Mouse (Mus musculus) bone marrow macrophage, adult 2 months (primary cell): ENCODE measurements around the gene Ckap2. TPM values are rescaled to one million over a fixed set of nuclear protein-coding genes. Genes with fewer than 3 reads are reported as not detected.
A peak's percentile ranks its signal among the peaks of the same experiment; 100 is the strongest.

Experiments used
- H3K27ac ChIP-seq: 2 replicates; pipeline ENCODE4 v1.5.1; 2012; ENCODE audit warnings: low read depth, low read length; ENCODE audit not compliant: insufficient read depth
- H3K4me1 ChIP-seq: 2 replicates; pipeline ENCODE4 v1.6.1; 2012; ENCODE audit warnings: low read length; ENCODE audit not compliant: control insufficient read depth, insufficient read depth
- H3K4me3 ChIP-seq: 2 replicates; pipeline ENCODE4 v1.5.1; 2012; ENCODE audit warnings: mild to moderate bottlenecking, low read length, moderate library complexity; ENCODE audit not compliant: insufficient read depth
- CTCF ChIP-seq: IDR thresholded peaks from 2 replicates; pipeline ENCODE4 v1.5.1; 2012; ENCODE audit warnings: low read depth, mild to moderate bottlenecking, low read length, moderate library complexity
- POLR2A ChIP-seq: IDR thresholded peaks from 2 replicates; pipeline ENCODE4 v1.6.1; 2012; ENCODE audit warnings: mild to moderate bottlenecking, low read depth, low read length, borderline replicate concordance
- polyA plus RNA-seq: library from polyadenylated mRNA; stranded (reverse); fragments of >200 nt; gene quantifications from 2 replicates; pipeline ENCODE4 v1.2.4, GENCODE M21; 2012; ENCODE audit not compliant: missing spikeins, insufficient read depth, insufficient read length

Gene Ckap2
- polyA plus RNA-seq = 22.0 and 30.3 TPM in 2 replicates

- Histone ChIP-seq H3K4me1 (0 out of 2 replicates have a peak, but pooled peaks cover 4% of the 10 kb centered on the region), H3K27ac (peak within 1 kb of the TSS; percentile 66), H3K4me3 (peak within 1 kb of the TSS; percentile 99)
- no peak for TF ChIP-seq POLR2A
- no peak for TF ChIP-seq CTCF
These were observed at the start of gene Ckap2 for GRCm38 (mm10) chr8:22185431-22186397. TSS of gene Ckap2 (minus strand) at chr8:22185819.

GRCm38 (mm10) chr8:22228621-22229020, 43.0 kb upstream of the Ckap2 start:
- H3K4me1 ChIP-seq = peaks cover 11% of the 10 kb centered on the region
- H3K4me3 ChIP-seq = peak overlapping the region; percentile 9; the same call in 1 of the 2 replicates
- H3K27ac ChIP-seq = peak overlapping the region; percentile 48; the same call in 1 of the 2 replicates
- TF ChIP-seq CTCF = no peak
- TF ChIP-seq POLR2A = no peak

- peak within 1 kb of the TSS; percentile 79 for H3K4me3 ChIP-seq
- H3K27ac ChIP-seq = no peak within 1 kb of the TSS
- TF ChIP-seq CTCF (no peak), POLR2A (no peak)
- peaks cover 11% of the 10 kb centered on the region for H3K4me1 ChIP-seq
These were observed 41.6 kb upstream of the Ckap2 start, which contains the start of gene Thsd1 for GRCm38 (mm10) chr8:22227061-22227877. TSS of gene Thsd1 (plus strand) at chr8:22227313.

GRCm38 (mm10) chr8:22226361-22226760, 40.7 kb upstream of the Ckap2 start:
- Histone ChIP-seq H3K27ac (no peak overlapping the region), H3K4me3 (no peak overlapping the region), H3K4me1 (peaks cover 11% of the 10 kb centered on the region)
- TF ChIP-seq POLR2A (no peak), CTCF (no peak)

GRCm38 (mm10) chr8:22214826-22215225, 29.2 kb upstream of the Ckap2 start:
- Histone ChIP-seq H3K27ac (no peak overlapping the region), H3K4me1 (no peaks in the 10 kb centered on the region), H3K4me3 (no peak overlapping the region)
- no peak for TF ChIP-seq POLR2A
- no peak for TF ChIP-seq CTCF

- TF ChIP-seq POLR2A (no peak), CTCF (no peak)
- Histone ChIP-seq H3K27ac (no peak overlapping the region), H3K4me3 (no peak overlapping the region), H3K4me1 (peaks cover 3% of the 10 kb centered on the region; the same call in 1 of the 2 replicates)
These were observed 23.4 kb upstream of the Ckap2 start for GRCm38 (mm10) chr8:22209012-22209411.

- TF ChIP-seq POLR2A = no peak
- TF ChIP-seq CTCF = no peak
- no peak overlapping the region for H3K27ac ChIP-seq
- H3K4me3 ChIP-seq = no peak overlapping the region
These were observed 21.9 kb upstream of the Ckap2 start for GRCm38 (mm10) chr8:22207535-22207934.

GRCm38 (mm10) chr8:22199481-22199880, 13.9 kb upstream of the Ckap2 start:
- Histone ChIP-seq H3K27ac (no peak overlapping the region), H3K4me1 (peaks cover 4% of the 10 kb centered on the region; the same call in 1 of the 2 replicates), H3K4me3 (no peak overlapping the region)
- TF ChIP-seq POLR2A = no peak
- TF ChIP-seq CTCF = no peak

More at GRCm38 (mm10) chr8:22207535-22207934, 21.9 kb upstream of the Ckap2 start:
- peaks cover 3% of the 10 kb centered on the region; the same call in 1 of the 2 replicates for H3K4me1 ChIP-seq

GRCm38 (mm10) chr8:22197914-22198313, 12.3 kb upstream of the Ckap2 start:
- Histone ChIP-seq H3K4me3 (no peak overlapping the region), H3K27ac (no peak overlapping the region), H3K4me1 (peaks cover 7% of the 10 kb centered on the region; the same call in 1 of the 2 replicates)
- TF ChIP-seq POLR2A (no peak), CTCF (no peak)
